Comparison of ENCODE assay signal across 9 mouse cellular contexts in the genomic region with DNA sequence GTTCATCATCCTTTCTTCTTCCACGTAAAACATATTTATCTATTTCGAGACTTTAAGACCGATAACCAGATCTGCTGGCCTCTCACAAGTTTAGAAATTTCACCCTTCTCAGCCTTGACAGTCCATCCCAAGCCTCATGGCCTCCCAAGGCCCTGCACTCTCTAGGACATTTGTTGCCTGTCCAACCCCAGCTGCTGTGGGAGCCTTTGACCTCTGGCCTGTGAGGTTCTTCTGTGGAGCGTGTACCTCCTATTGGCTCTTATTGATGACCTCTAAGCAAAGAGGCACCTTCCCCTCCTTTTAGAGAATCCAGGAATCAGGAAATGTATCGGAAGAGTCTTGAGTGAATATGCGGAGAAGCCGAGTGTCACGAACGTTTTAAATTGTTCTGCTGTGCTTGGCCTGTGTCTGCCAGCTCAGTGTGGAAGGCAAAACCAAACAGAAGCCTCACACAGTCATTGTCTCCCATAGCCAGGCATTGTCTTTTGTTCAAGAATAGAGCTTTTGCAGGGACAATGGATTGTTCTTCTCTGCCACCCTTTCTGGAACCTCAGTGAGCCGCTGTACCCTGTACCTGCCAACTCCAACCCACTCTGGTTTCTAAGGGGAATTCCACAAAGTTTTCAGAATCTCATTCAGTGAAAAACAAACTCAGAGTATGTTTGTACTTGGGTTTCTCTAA.
DNase-seq lines count a peak whose midpoint lies in the region; ATAC-seq and TF ChIP-seq lines count a peak whose summit lies in the region.
"Had no signal": no experiment of that assay in that cellular context is flagged by ENCODE, and none has a peak within 500 bp of the region (broad histone marks: within the 10 kb centered on the region; RNA-seq: fewer than 3 reads in every experiment).

No protein-coding gene starts in this region.

- H3K27ac ChIP-seq in kidney, postnatal 0 days: peak overlapping the region; percentile 86
- H3K27ac ChIP-seq in intestine, embryonic 16.5 days (ENCODE audit: low read length): peak overlapping the region; percentile 64

- no peak for TF ChIP-seq CTCF in kidney, postnatal 0 days (IDR thresholded peaks at IDR 0.05; ENCODE audit: low read depth)

- ATAC-seq in kidney, postnatal 0 days (replicated peaks; ENCODE audit: low FRiP score, low read depth): no peak
- no peak for ATAC-seq in intestine, embryonic 16.5 days

- 67% methylated on average over 10 of the region's 10 CpGs for WGBS in kidney, postnatal 0 days
- 68% methylated on average over 10 of the region's 10 CpGs for WGBS in intestine, embryonic 16.5 days

- H3K9ac ChIP-seq in kidney, postnatal 0 days (ENCODE audit: low read depth, low read length): no peak overlapping the region
- no peak overlapping the region for H3K9ac ChIP-seq in intestine, embryonic 16.5 days (ENCODE audit: low read depth, low read length)

- no peaks in the 10 kb centered on the region for H3K9me3 ChIP-seq in kidney, postnatal 0 days (replicated peaks; ENCODE audit: low read length)
- H3K9me3 ChIP-seq in intestine, embryonic 16.5 days (ENCODE audit: control insufficient read depth, low read length): no peaks in the 10 kb centered on the region

- no peaks in the 10 kb centered on the region for H3K27me3 ChIP-seq in kidney, postnatal 0 days (ENCODE audit: insufficient read depth, low read length)
- H3K27me3 ChIP-seq in intestine, embryonic 16.5 days (replicated peaks; ENCODE audit: control insufficient read depth, insufficient read depth, low read length): no peaks in the 10 kb centered on the region

- no peak overlapping the region for H3K4me3 ChIP-seq in kidney, postnatal 0 days (replicated peaks; ENCODE audit: low read depth, low read length)
- H3K4me3 ChIP-seq in intestine, embryonic 16.5 days (ENCODE audit: low read length): no peak overlapping the region

- no peak overlapping the region for H3K4me2 ChIP-seq in kidney, postnatal 0 days (ENCODE audit: low read length)
- no peak overlapping the region for H3K4me2 ChIP-seq in intestine, embryonic 16.5 days (ENCODE audit: low read depth, low read length)

- peaks cover 5% of the 10 kb centered on the region for H3K4me1 ChIP-seq in kidney, postnatal 0 days (replicated peaks; ENCODE audit: insufficient read depth, low read length)
- H3K4me1 ChIP-seq in intestine, embryonic 16.5 days (ENCODE audit: control insufficient read depth, insufficient read depth, low read length): peaks cover 16% of the 10 kb centered on the region

- DNase-seq in embryo, embryonic 9.5 days (ENCODE audit: extremely low spot score): peak; percentile 25
- DNase-seq in embryo, embryonic 10.5 days (ENCODE audit: low spot score): no peak
- DNase-seq in kidney, postnatal 0 days (ENCODE audit: low spot score): no peak
- DNase-seq in kidney, adult 18-20 months: no peak
- DNase-seq in ES-CJ7 (ENCODE audit: low read depth, low spot score): peak; percentile 2
- no peak for DNase-seq in ovary, postnatal 10 days (ENCODE audit: low spot score)
- DNase-seq in cerebellum, postnatal 4 days (ENCODE audit: low spot score in 2 of 2): no peak
- DNase-seq: embryo, embryonic 11 days had no signal

- H3K36me3 ChIP-seq in kidney, postnatal 0 days (ENCODE audit: insufficient read depth, low read length): no peaks in the 10 kb centered on the region
- H3K36me3 ChIP-seq in intestine, embryonic 16.5 days (ENCODE audit: control insufficient read depth, insufficient read depth, low read length): no peaks in the 10 kb centered on the region

Comparison
In these comparisons a context has a peak if more than half of its experiments do, and no peak if none do; other contexts are left out.
1. DNase-seq: peak in embryo, embryonic 9.5 days (single experiment) and ES-CJ7 (single experiment); none in embryo, embryonic 10.5 days (single experiment), kidney, postnatal 0 days (single experiment), kidney, adult 18-20 months (single experiment), ovary, postnatal 10 days (single experiment) and cerebellum, postnatal 4 days (0 of 2).